7 mouse cellular contexts compared by ENCODE assay signal in the genomic region with DNA sequence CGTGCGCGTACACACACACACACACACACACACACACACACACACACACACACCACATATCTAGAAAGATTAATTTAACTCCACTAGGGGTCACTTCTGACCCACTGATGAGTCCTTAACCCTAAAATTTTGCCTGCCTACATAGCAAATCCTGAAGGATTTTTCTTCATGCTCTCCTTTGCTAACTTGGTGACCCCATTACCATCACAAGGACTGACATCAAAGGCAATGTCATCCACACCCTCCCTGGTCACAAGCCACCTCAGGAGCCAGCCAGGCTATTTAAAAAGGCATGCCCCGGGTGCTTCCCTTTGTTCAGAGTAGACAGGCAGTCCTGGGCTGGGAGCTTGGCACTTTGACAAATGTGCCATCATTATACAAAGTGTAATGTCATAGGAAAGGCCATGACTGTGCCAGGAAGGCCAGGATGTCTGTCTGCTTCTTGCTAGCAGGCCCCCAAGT.
DNase-seq lines count a peak whose midpoint lies in the region.

No protein-coding gene starts in this region.

- H3K36me3 ChIP-seq in heart, embryonic 10.5 days, result no peaks in the 10 kb centered on the region

- H3K4me1 ChIP-seq in heart, embryonic 10.5 days, result peaks cover 5% of the 10 kb centered on the region; the same call in 1 of the 2 replicates

- peak; percentile 64 for DNase-seq in ZHBTc4 (ENCODE audit: low read depth, low spot score)
- DNase-seq in adrenal gland, postnatal 36 days, result peak; percentile 26 to 55
- peak; percentile 75 for DNase-seq in heart, embryonic 10.5 days (ENCODE audit: low spot score)
- DNase-seq in kidney, adult 9 months, result peak; percentile 57
- DNase-seq in lung, postnatal 14 days, result peak; percentile 53
- DNase-seq in right cerebral cortex, postnatal 14 days, result no peak
- no peak for DNase-seq in thymus, postnatal 0 days (ENCODE audit: low spot score)

- no peaks in the 10 kb centered on the region for H3K9me3 ChIP-seq in heart, embryonic 10.5 days

- 0 out of 2 replicates have a peak overlapping the region, but pooled peaks have one; percentile 36 for H3K27ac ChIP-seq in heart, embryonic 10.5 days

- H3K4me3 ChIP-seq in heart, embryonic 10.5 days, result no peak overlapping the region

- H3K27me3 ChIP-seq in heart, embryonic 10.5 days (ENCODE audit: insufficient read depth, poor library complexity, severe bottlenecking), result no peaks in the 10 kb centered on the region

- WGBS in heart, embryonic 10.5 days, result 76% methylated on average over 4 of the region's 4 CpGs

Comparison
In these comparisons a context has a peak if more than half of its experiments do, and no peak if none do; other contexts are left out.
1. DNase-seq: peak in ZHBTc4 (single experiment), adrenal gland, postnatal 36 days (2 of 2), heart, embryonic 10.5 days (single experiment), kidney, adult 9 months (single experiment) and lung, postnatal 14 days (single experiment); none in right cerebral cortex, postnatal 14 days (single experiment) and thymus, postnatal 0 days (single experiment).